Mouse (Mus musculus): ENCODE results near the gene Kif5a. TPM values are rescaled to one million over a fixed set of nuclear protein-coding genes. Genes with fewer than 3 reads are reported as not detected.

Kif5a gene
- polyA plus RNA-seq, 1 experiment from 2014 or later: 70.0 TPM

DNA sequence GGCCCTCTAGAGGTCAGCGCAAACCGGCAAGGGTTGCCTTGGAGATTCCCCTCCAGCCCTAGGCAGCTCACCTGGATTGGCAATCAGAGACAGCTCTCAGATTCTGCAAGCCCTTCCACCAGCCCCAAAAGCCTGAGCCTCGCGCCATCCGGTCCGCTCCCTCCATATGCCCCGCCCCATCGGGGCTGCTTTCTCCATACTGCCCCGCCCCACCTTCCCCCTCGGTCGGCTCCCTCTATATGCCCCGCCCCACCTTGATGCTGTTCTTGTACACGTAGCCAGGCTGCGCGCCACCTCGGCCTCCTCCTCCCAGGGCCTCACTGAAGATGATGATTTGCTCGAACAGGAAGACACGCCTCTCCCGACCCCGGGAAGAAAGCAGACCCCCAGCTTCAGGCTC is 79.4 kb downstream of the Kif5a start:
- H3K9ac ChIP-seq: no peak overlapping the region
- H3K4me1 ChIP-seq: peaks cover 43% of the 10 kb centered on the region
- peaks cover 44% of the 10 kb centered on the region for H3K27me3 ChIP-seq
- ATAC-seq (ENCODE audit: low FRiP score): no peak
- H3K27ac ChIP-seq: no peak overlapping the region
- H3K4me3 ChIP-seq: no peak overlapping the region
- WGBS: 17% methylated on average over 20 of the region's 20 CpGs
- H3K9me3 ChIP-seq (replicated peaks): no peaks in the 10 kb centered on the region
- H3K4me2 ChIP-seq (replicated peaks): peak overlapping the region; percentile 24
- H3K36me3 ChIP-seq: 0 out of 2 replicates have a peak, but pooled peaks cover 4% of the 10 kb centered on the region

DNA sequence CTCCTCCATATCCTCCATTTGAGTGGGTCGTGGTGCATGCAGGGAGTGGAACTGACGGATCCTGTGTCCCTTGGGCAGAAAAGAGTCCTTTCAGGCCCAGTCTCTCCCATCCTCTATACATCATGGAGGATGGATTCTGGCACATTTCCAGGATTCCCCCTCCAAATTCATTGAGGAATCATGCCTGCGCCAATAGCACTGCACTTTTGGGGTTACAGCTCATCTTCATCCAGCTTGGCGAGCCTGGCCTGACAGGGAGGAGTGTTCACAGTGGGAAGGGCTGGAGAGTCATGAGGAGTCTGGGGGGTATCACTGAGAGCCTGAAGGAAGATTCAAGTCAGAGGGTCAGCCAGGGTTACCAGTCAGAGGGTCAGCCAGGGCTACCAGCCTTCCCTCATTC is 80.5 kb downstream of the Kif5a start:
- Histone ChIP-seq H3K27me3 (peaks cover 55% of the 10 kb centered on the region), H3K4me2 (replicated peaks) (no peak overlapping the region), H3K4me3 (no peak overlapping the region), H3K4me1 (peaks cover 46% of the 10 kb centered on the region), H3K9ac (0 out of 2 replicates have a peak overlapping the region, but pooled peaks have one; percentile 28), H3K36me3 (0 out of 2 replicates have a peak, but pooled peaks cover 4% of the 10 kb centered on the region), H3K27ac (no peak overlapping the region), H3K9me3 (replicated peaks) (no peaks in the 10 kb centered on the region)
- ATAC-seq (ENCODE audit: low FRiP score): no peak
- 85% methylated on average over 4 of the region's 4 CpGs for WGBS

DNA sequence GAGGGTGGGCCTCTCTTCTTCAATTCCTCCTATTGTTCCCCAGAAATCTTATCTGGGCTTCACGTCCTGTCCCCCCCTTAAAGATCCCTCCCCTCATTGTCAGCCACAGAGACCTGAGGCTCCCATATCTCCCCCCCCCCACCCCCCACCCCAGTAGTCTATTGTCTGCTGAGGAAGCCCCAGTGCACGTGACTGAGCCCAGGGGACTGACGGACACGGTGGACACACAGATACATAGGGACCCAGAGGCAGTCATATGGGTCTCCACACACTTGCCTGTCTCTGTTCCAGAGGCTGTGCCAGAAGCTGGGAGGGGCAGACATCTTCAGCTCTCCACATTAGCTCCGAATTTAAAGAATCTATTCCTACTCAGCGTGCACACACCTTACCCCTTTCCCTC is 81.6 kb downstream of the Kif5a start:
- WGBS: 72% methylated on average over 6 of the region's 6 CpGs
- Histone ChIP-seq H3K4me3 (no peak overlapping the region), H3K9me3 (replicated peaks) (no peaks in the 10 kb centered on the region), H3K36me3 (0 out of 2 replicates have a peak, but pooled peaks cover 4% of the 10 kb centered on the region), H3K27ac (no peak overlapping the region), H3K27me3 (peaks cover 66% of the 10 kb centered on the region), H3K9ac (no peak overlapping the region), H3K4me2 (replicated peaks) (no peak overlapping the region), H3K4me1 (peaks cover 41% of the 10 kb centered on the region)
- ATAC-seq (ENCODE audit: low FRiP score): no peak

- ATAC-seq (ENCODE audit: low FRiP score): no peak
- 0 out of 2 replicates have a peak overlapping the region, but pooled peaks have one; percentile 21 for H3K4me3 ChIP-seq
- H3K4me1 ChIP-seq: peaks cover 41% of the 10 kb centered on the region
- H3K27me3 ChIP-seq: peaks cover 74% of the 10 kb centered on the region
- no peak overlapping the region for H3K27ac ChIP-seq
- H3K36me3 ChIP-seq: 0 out of 2 replicates have a peak, but pooled peaks cover 2% of the 10 kb centered on the region
- WGBS: 11% methylated on average over 3 of the region's 3 CpGs
- no peak overlapping the region for H3K4me2 ChIP-seq (replicated peaks)
- no peak overlapping the region for H3K9ac ChIP-seq
- no peaks in the 10 kb centered on the region for H3K9me3 ChIP-seq (replicated peaks)
These were observed 82.5 kb downstream of the Kif5a start for GRCm38 (mm10) chr10:127180695-127181047.

GRCm38 (mm10) chr10:127179871-127180694 is 83.1 kb downstream of the Kif5a start, which contains the start of gene Slc26a10:
Gene Slc26a10, minus strand, starts transcription at chr10:127180645.
- peak within 1 kb of the TSS; percentile 44 for H3K4me2 ChIP-seq (replicated peaks)
- peaks cover 79% of the 10 kb centered on the region for H3K27me3 ChIP-seq
- peaks cover 37% of the 10 kb centered on the region for H3K4me1 ChIP-seq
- peak within 1 kb of the TSS; percentile 45 for H3K9ac ChIP-seq
- H3K4me3 ChIP-seq: peak within 1 kb of the TSS; percentile 21
- WGBS: 1% methylated on average over 34 of the region's 34 CpGs
- no peaks in the 10 kb centered on the region for H3K9me3 ChIP-seq (replicated peaks)
- no peak within 1 kb of the TSS for H3K27ac ChIP-seq
- no peak for ATAC-seq (ENCODE audit: low FRiP score)
- no peaks in the 10 kb centered on the region for H3K36me3 ChIP-seq

- Histone ChIP-seq H3K4me3 (peak overlapping the region; percentile 20), H3K36me3 (0 out of 2 replicates have a peak, but pooled peaks cover 6% of the 10 kb centered on the region), H3K9me3 (replicated peaks) (no peaks in the 10 kb centered on the region), H3K4me2 (replicated peaks) (peak overlapping the region; percentile 46), H3K27me3 (peaks cover 84% of the 10 kb centered on the region), H3K4me1 (peaks cover 24% of the 10 kb centered on the region), H3K27ac (no peak overlapping the region), H3K9ac (no peak overlapping the region)
- no peak for ATAC-seq (ENCODE audit: low FRiP score)
- WGBS: 4% methylated on average over 41 of the region's 41 CpGs
These were observed 84.7 kb downstream of the Kif5a start for GRCm38 (mm10) chr10:127178286-127179027.

DNA sequence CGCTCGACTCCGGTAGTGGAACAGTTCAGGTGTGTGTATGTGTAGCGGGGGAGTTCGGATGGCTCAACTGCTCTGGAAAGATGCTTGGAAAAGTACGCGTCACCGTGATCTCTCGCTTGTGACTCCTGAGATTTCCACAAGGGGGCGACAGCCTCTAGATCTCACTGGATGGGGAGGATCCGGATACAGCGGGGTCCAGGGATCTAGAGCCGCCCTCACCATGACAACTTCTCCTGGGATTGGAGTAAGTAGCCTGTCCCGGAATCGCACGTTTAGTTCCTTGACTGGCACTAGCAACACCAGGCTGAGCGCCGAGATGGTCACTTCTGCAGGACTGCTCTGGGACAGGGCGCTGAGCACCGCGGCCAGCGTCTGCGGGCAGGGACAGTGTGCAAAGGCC is 85.4 kb downstream of the Kif5a start:
- H3K4me3 ChIP-seq: peak overlapping the region; percentile 20
- ATAC-seq (ENCODE audit: low FRiP score): peak; percentile 48
- WGBS: 1% methylated on average over 23 of the region's 23 CpGs
- peaks cover 23% of the 10 kb centered on the region for H3K4me1 ChIP-seq
- H3K27me3 ChIP-seq: peaks cover 88% of the 10 kb centered on the region
- H3K27ac ChIP-seq: no peak overlapping the region
- H3K9ac ChIP-seq: no peak overlapping the region
- H3K9me3 ChIP-seq (replicated peaks): no peaks in the 10 kb centered on the region
- H3K4me2 ChIP-seq (replicated peaks): peak overlapping the region; percentile 46
- H3K36me3 ChIP-seq: 0 out of 2 replicates have a peak, but pooled peaks cover 6% of the 10 kb centered on the region

GRCm38 (mm10) chr10:127177235-127177634 is 85.9 kb downstream of the Kif5a start:
- H3K4me2 ChIP-seq (replicated peaks): peak overlapping the region; percentile 46; the same call in 1 of the 2 replicates
- H3K4me3 ChIP-seq: no peak overlapping the region; the same call in 1 of the 2 replicates
- ATAC-seq (ENCODE audit: low FRiP score): no peak
- H3K27me3 ChIP-seq: peaks cover 89% of the 10 kb centered on the region
- H3K36me3 ChIP-seq: 0 out of 2 replicates have a peak, but pooled peaks cover 6% of the 10 kb centered on the region
- H3K4me1 ChIP-seq: peaks cover 23% of the 10 kb centered on the region
- H3K9me3 ChIP-seq (replicated peaks): no peaks in the 10 kb centered on the region
- WGBS: 17% methylated on average over 9 of the region's 9 CpGs
- H3K9ac ChIP-seq: no peak overlapping the region
- H3K27ac ChIP-seq: no peak overlapping the region

DNA sequence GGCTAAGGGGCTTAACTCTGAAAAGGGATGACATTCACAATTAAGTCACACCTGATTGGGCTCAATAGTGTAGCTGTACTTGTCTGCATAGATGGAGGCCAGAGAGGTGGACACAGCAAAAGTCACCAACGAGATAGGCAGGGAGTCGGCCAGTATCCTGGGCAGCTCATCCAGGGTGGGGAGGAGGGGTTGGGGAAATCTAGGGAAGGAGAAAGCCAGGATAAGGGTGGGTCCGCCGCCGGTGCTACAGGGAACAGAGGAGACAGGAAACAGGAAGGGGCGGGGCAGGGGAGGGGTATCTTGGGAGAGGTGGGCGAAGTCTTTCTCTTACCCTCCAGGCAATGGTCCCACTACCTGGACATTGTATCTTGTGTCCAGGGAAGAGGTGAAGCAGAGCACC is 86.4 kb downstream of the Kif5a start:
- 0 out of 2 replicates have a peak, but pooled peaks cover 6% of the 10 kb centered on the region for H3K36me3 ChIP-seq
- no peak overlapping the region for H3K4me3 ChIP-seq
- ATAC-seq (ENCODE audit: low FRiP score): no peak
- H3K4me1 ChIP-seq: peaks cover 23% of the 10 kb centered on the region
- 8% methylated on average over 7 of the region's 7 CpGs for WGBS
- H3K9me3 ChIP-seq (replicated peaks): no peaks in the 10 kb centered on the region
- H3K27me3 ChIP-seq: peaks cover 90% of the 10 kb centered on the region
- no peak overlapping the region for H3K27ac ChIP-seq
- H3K4me2 ChIP-seq (replicated peaks): 0 out of 2 replicates have a peak overlapping the region, but pooled peaks have one; percentile 6
- no peak overlapping the region for H3K9ac ChIP-seq

GRCm38 (mm10) chr10:127176228-127176627 is 86.9 kb downstream of the Kif5a start:
- Histone ChIP-seq H3K9me3 (replicated peaks) (no peaks in the 10 kb centered on the region), H3K4me1 (peaks cover 23% of the 10 kb centered on the region), H3K36me3 (0 out of 2 replicates have a peak, but pooled peaks cover 6% of the 10 kb centered on the region), H3K4me3 (no peak overlapping the region), H3K4me2 (replicated peaks) (no peak overlapping the region), H3K27ac (no peak overlapping the region), H3K27me3 (peaks cover 90% of the 10 kb centered on the region), H3K9ac (no peak overlapping the region)
- WGBS: 53% methylated on average over 3 of the region's 3 CpGs
- ATAC-seq (ENCODE audit: low FRiP score): no peak
